Mouse (Mus musculus) gastrocnemius, adult 8-10 months (tissue): ENCODE data around the gene Dusp2. TPM values are rescaled to one million over a fixed set of nuclear protein-coding genes. Genes with fewer than 3 reads are reported as not detected.

Source experiments
- DNase-seq, 2 experiments: peaks; one replicate each; pipeline ENCODE4 v3.0.0; 2022; ENCODE audit warnings: low spot score in 2 of 2
- total RNA-seq, 4 experiments: library from RNA; stranded (reverse); gene quantifications; 2 replicates each; pipeline ENCODE4 v1.2.4; 2022

Dusp2 gene
- total RNA-seq, 4 experiments from 2014 or later: 0.44 to 1.4 (median 1.1) TPM

DNA sequence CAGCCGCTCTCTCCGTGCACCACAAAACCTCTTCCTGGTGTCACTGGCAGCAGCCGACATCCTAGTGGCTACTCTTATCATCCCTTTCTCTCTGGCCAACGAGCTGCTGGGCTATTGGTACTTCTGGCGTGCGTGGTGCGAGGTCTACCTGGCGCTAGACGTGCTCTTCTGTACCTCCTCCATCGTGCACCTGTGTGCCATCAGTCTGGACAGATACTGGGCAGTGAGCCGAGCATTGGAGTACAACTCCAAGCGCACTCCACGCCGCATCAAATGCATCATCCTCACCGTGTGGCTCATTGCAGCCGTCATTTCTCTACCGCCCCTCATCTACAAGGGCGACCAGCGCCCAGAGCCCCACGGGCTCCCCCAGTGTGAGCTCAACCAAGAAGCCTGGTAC is 27.7 kb downstream of the Dusp2 start:
- no peak for DNase-seq

DNA sequence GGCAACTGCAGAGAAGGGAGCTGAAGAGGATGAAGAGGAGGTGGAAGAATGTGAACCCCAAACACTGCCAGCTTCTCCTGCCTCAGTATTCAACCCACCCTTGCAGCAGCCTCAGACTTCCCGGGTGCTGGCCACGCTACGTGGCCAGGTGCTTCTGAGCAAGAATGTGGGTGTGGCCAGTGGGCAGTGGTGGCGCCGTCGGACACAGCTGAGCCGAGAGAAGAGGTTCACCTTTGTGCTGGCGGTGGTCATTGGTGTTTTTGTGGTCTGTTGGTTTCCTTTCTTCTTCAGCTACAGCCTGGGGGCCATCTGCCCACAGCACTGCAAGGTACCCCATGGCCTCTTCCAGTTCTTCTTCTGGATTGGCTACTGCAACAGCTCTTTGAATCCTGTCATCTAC is 28.5 kb downstream of the Dusp2 start:
- DNase-seq: no peak

DNA sequence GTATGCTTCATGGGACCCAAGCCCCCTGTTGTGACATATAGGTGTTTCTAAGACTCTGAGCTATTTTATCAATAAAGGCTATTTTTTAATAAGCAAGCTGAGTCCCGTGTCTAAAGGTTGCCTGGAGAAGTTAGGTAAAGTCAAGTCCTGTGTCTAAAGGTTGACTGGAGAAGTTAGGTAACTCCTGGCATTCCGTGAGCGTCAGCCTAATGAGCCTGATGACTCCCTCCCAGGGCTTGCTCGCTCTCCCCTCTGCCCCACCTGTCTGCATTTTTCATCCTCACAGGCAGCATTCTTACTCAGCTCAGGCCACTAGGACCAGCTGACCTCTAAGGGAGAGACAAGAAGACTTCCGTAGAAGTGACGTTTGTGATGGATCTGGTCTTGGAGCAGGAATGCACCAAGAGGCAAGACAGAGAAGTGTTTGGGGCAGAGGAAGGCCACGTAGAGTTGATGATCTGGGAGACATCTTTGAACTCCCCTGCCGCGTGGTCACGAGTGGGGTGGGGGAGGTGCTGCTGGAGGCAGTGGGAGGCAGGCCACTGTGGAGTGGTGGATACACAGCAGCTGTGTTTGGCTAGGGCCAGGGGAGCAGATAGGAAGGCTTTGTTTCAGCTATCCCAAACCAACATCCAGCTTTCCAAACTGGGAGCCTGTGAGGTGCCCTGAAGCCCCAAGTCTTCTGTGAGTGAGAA is 31.3 kb downstream of the Dusp2 start:
- DNase-seq: no peak

DNA sequence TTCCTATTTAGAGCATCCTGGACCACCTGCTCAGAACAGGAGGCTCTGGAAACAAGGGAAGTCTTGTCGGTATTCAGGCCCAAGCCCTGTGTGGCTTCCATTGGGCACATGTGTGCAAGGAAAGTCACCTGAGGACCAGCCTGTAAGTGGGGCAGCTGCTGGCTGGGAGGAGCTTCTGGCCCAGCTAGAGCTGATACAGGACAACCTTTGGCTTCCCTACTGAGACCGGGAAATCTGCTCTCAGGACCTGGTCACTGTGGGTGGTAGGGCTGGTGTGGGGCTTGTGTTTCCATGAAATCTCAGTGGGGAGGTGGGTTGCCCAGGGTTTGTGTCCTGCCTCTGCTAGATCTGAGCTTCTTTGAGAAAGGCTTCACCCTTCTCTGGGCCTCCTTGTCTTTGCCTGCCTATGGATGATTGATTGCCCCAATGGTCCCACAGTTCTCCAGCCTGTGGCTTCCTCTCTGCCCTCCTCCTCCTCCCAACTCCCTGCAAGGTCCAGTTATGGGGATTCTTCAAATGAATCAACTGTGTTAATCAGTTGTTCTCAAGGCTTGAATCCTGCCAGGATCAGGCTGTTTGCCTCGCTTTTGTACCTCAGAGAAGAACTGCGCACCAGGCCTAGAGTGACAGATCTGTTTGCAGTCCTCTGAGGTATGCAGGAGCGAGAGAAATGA is 33.9 kb downstream of the Dusp2 start:
- no peak for DNase-seq

DNA sequence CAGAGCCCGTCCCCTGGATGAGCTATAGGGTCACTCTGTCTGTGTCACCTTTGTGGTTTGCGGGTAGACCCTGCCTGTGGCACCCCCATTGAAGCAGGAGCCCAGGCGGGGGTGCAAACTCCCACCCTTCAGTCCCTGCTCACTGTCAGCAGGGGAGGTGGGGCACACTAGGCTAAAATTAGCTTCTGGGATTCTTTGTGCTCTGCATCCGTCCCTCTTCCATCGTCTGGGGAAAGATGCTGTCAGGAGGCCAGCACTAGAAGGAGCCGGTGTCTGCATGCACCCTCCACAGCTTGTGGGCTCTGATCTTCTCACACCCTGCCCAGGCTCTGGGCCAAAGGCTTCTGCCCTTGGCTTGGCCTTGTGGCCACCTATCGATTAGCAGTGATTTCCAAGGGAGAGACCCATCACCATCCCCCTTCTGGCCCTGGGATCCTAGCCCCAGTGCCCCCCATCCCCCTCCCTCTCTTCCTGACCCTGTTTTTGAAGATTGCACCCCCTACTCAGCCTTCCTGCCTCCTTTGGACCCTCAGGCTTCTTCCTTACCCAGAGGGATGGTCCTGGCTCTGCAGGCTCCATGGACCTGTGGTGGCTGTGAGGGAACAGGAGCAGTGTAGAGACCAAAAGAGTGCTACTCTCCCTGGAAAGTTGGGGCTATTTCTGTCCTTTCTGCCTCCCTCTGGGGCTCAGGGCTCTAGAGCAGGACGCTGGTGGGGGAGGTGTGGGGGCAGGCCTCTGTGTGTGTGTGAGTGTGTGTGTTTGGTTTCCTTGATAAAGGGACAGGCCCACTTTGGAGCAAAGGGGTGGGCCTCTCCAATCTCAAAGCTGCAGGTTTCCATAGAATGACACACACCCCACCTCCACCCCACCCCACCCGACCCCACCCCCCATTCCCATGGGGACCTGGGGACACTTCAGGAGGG is 34.9 kb downstream of the Dusp2 start:
- DNase-seq: no peak

DNA sequence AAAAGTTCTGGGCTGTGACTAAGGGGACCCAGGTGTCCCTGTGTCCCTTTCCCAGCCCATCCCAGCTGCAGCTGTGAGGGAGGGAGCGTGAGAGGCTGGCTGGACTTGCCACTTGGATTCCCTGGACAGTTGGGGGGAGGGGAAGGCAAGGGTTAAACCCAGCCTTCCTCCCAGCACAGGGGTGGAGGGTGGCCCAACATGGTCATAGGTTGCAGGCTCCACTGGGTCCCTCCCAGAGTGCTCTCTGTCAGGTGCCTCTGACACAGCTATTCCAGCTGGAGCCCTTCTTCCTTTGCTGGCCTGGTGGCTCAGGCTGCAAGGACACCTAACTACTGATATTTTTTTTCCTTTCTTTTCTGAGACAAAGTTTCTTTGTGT is 35.5 kb downstream of the Dusp2 start:
- DNase-seq: no peak

DNA sequence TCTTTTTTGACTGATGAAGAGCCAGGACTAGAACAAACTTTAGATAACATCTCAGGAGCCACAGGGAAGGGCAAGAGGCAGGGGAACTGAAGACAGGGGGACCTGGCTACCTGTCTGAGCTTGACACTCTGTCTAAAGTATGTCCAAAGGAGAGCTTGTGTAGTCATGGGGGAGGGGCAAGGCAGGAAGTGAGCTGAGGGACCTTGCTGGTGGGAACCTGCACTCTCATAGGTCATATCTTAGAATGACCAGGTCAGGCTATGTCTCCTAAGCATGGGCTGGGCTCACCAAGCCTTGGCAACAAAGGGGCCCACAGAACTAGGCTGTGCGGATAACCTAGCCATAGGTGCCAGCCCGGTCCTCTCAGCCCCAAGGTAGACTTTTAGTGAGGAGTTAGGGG is 36.1 kb downstream of the Dusp2 start:
- no peak for DNase-seq

DNA sequence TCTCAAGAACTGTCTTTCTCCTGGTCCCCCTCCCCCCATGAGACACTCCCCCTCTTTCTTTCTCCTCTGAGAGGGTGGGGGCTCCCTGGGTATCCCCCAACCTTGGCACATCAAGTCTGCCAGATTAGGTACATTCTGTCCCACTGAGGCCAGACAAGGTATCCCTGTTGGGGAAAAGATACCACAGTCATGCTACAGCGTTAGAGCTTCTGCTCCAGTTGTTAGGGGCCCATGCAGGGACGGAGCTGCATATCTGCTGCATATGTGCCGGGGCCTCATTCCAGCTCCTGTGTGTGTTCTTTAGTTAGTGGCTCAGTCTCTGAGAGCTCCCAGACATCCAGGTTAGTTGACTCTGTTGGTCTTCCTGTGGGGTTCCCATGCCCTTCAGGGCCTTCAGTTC is 38.2 kb downstream of the Dusp2 start:
- DNase-seq: no peak

DNA sequence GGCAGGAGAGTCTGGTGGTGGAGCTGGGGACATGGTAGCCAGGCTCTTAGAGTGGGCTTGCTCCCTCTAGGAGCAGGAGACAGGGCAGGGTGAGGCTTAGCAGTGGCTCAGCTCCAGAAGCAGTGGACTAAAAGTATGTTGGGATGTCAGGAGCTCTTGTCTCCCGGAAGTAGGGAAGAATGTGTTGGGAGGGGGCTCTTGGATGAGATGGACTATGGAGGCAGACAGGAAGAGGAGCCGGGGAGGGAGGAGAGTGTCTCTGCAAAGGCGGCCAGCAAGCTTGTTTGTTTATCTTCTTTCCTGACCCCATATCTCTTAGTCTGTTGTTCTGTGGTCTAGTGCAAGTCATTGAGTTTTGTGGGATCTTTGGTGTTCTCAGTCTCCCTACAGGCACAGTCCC is 39.1 kb downstream of the Dusp2 start:
- no peak for DNase-seq

DNA sequence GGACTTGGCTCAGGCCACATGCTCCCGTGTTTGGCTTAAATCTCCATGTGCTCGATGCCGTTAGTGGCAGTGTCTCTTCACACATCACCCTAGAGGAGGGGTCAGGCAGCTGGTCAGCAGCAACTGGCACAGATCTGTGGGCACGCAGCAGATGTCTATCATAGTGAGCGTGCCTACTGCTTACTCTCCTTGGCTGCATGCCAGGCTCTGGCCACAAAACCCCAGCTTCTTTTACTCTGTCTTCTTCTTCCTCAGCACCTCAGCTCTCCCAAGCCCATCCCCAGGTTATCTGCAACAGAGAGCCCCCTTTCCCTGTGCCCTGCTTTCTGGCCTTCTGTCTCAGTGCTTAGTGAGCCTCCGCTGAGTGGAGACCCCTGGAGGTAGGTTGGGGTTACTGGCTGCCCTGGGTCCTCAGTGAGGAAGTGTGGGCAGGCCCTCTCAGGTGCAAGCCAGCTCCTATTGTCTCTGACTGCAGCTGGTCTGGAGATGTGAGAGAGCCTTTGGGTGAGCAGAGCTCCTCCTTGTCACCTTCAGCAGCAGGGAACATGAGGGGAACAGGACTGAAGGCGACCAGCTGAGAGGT is 39.9 kb downstream of the Dusp2 start:
- no peak for DNase-seq

DNA sequence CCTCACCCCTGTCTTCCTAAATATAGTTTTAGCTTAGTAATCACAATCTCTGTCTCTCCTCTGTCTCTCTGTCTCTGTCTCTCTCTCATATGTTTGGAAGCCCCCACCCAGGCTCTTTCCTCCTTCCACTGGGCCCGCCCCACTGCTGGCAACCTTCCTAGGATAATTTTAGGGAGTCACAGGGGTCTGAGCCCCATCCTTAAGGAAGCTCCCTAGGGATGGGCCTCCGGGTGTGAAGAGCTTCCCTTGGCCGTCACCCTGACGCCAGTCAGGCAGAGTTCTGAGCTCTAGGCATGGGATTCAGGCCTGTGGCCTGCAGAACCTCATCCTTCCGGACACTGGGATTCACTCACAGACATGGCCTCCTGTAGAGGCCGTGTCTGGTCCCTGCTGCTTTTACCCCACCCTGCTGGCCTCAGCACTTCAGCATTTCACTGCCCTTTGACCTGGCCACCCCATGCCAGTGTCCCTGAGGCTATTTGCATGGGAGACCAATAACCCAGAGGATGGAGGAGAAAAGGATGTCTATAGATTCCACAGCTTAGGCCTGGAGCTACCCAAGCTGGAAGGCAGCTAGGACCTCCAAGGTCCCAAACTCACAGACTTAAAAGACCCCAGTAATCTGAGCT is 40.6 kb downstream of the Dusp2 start:
- no peak for DNase-seq

DNA sequence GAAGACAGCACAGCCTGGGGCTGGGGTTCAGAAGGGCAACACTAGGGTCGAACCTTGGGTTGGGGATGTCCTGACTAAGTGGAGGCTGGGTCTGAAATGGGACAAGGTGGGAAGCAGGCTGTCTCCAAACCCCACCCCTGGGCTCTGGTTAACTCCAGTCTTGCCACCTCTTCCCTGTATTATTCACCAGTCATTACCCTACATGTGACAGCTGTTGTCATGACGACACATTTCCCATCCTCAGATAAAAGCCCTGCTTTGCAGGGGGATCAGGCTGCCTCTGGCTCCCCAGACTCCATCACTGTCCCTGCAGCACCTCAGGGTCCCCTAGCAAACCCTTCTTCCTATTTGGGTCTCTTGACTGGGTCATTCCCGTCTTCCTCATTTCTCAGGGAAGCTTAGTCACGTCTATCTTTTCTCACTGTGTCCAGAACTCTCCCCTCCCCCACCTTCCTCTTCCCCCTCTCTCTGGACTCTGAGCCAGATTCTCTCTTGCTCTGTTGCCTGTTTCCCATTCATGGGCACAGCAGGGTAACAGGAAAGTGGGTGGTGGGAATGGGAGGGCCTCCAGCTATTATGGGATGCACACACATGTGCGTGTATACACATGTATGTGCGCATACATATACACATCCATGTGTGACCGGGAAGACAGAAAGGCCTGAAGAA is 42.1 kb downstream of the Dusp2 start:
- no peak for DNase-seq

DNA sequence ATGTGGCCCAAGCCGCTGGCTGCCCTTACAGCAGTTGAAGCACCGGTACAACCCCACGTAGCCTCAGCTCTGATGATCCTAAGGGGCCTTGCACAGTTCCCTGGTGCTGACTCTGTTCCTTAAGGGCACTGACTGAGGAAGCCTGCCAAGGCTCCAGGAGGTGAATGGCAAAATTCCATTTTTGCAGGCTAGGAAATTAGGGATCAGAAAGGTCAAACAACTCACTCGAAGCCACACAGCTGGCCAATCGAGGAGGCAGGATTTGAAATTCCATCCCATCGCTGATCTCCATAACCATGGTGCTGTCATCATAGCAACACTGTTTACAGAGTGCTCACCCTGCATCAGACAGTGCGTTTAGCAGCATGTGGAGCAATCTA is 42.6 kb downstream of the Dusp2 start:
- DNase-seq: no peak

DNA sequence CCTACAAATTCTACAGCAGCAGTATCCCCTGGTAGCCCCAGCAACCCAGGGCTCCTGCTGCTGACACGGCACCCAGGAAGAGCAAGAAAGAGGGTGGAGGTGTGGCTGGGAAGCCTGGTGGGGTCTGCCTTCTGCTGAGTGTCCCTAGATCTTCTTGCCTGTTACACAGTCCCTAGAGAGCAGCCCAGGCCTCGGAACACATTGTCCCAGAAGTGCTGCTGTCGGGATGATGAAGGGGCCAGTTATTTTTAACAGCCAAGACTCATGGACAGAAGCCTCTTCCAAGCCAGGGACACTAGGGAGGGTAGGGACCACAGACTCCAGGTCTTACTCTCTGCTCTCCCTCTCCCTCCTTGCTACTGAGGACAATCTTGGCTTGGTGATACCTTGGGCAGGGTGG is 43.3 kb downstream of the Dusp2 start:
- DNase-seq: no peak

DNA sequence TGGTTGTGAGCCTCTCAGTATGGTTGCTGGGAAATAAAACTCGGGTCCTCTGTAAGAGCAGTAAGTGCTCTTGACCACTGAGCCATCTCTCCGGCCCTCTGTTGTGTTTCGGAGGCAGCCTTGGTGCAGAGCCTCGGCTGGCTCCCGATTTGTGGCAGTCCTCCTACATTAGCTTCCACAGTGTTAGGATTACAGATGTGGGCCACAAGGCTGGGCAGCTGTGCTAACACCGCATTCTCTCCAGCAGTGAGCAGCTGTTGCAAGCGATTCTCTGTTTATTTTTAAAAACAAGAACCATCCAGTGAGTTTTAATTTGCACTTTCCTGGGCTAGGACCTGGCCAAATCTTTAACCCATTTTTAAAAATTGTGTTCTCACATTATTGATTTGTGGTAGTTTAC is 47.9 kb downstream of the Dusp2 start:
- no peak for DNase-seq

DNA sequence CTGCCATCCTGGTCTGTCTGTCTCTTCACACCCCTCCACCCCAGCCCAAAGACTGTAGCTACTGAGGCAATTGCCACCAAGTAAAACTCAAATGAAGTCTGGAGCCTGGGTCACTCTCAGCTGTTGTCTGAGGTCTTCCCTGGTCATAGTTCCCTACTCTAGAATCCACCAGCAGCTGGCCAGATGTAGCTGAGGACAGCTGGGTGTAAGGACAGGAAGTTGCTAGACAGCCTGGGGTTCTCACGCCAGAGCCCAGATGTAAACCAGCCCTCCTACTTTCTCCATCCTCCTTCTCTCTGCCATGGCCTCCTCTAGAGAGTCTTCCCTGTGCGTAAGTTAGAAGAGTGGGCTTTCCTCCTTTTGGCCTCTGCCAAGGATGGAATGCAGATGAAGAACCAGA is 51.6 kb downstream of the Dusp2 start:
- no peak for DNase-seq

Other genes starting within 250 kb of the Dusp2 start
- 1 to 10 TPM in 2 of 4 experiments, under 1 TPM in 2; 0.44 to 1.2 (median 0.81) TPM for gene Ncaph, start 202.2 kb upstream of the Dusp2 start, total RNA-seq
- 1 to 10 TPM; 3.3 to 4.8 (median 4.1) TPM for gene Itpripl1, start 192.7 kb upstream of the Dusp2 start, total RNA-seq
- gene 1810024B03Rik, start 127.9 kb upstream of the Dusp2 start, total RNA-seq: under 1 TPM; 0.36 to 0.90 (median 0.51) TPM
- gene Snrnp200, start 127.8 kb upstream of the Dusp2 start, total RNA-seq: 10 to 100 TPM; 48.9 to 54.3 (median 50.6) TPM
- gene Ciao1, start 88.3 kb upstream of the Dusp2 start, total RNA-seq: 10 to 100 TPM; 48.9 to 57.8 (median 54.9) TPM
- 10 to 100 TPM; 21.1 to 27.7 (median 25.2) TPM for gene Tmem127, start 88.3 kb upstream of the Dusp2 start, total RNA-seq
- gene Stard7, start 65.9 kb upstream of the Dusp2 start, total RNA-seq: 100 to 1,000 TPM; 108 to 119 (median 116) TPM
- gene Astl, start 2.5 kb downstream of the Dusp2 start, total RNA-seq: not detected
- gene Adra2b, start 27.0 kb downstream of the Dusp2 start, total RNA-seq: under 1 TPM; 0.41 to 0.83 (median 0.50) TPM
- gene Gpat2, start 89.0 kb downstream of the Dusp2 start, total RNA-seq: not detected
- gene Fahd2a, start 108.4 kb downstream of the Dusp2 start, total RNA-seq: 10 to 100 TPM; 17.6 to 24.4 (median 20.8) TPM
- under 1 TPM; 0.15 to 0.47 (median 0.24) TPM for gene Kcnip3, start 185.9 kb downstream of the Dusp2 start, total RNA-seq
- gene Prom2, start 205.3 kb downstream of the Dusp2 start, total RNA-seq: not detected